Mouse (Mus musculus) heart, embryonic 15.5 days (tissue): ENCODE measurements at regions not wholly inside any gene's neighbourhood (a gene's known extent, or its start where the extent isn't known, plus 50 kb on each side); places are given as distances from the start of the nearest gene placed in this dataset.

Experiments used
- ATAC-seq: fragments of 200-750 bp; cut with Nextera tagmentation; replicated peaks from 2 replicates; pipeline ENCODE4 v1.8.0; 2017; ENCODE audit warnings: low read depth, moderate TSS enrichment; ENCODE audit not compliant: insufficient number of reproducible peaks, insufficient read depth, low FRiP score
- H3K27ac ChIP-seq: fragments of 300-500 bp; sonication (generic); 2 replicates; pipeline ENCODE4 v1.5.1; 2015; ENCODE audit warnings: mild to moderate bottlenecking, inconsistent platforms
- H3K27me3 ChIP-seq: fragments of 300-500 bp; sonication (generic); 2 replicates; pipeline ENCODE4 v1.6.1; 2015; ENCODE audit warnings: inconsistent platforms
- H3K36me3 ChIP-seq: fragments of 300-500 bp; sonication (generic); 2 replicates; pipeline ENCODE4 v1.6.1; 2015; ENCODE audit warnings: mild to moderate bottlenecking, inconsistent platforms
- H3K4me1 ChIP-seq: fragments of 300-500 bp; sonication (generic); replicated peaks from 2 replicates; pipeline ENCODE4 v1.6.1; 2015; ENCODE audit warnings: inconsistent platforms
- H3K4me2 ChIP-seq: fragments of 300-500 bp; sonication (generic); 2 replicates; pipeline ENCODE4 v1.6.1; 2015; ENCODE audit warnings: inconsistent platforms, mild to moderate bottlenecking, moderate library complexity
- H3K4me3 ChIP-seq: fragments of 300-500 bp; sonication (generic); 2 replicates; pipeline ENCODE4 v1.5.1; 2015; ENCODE audit warnings: mild to moderate bottlenecking, inconsistent platforms
- H3K9ac ChIP-seq: fragments of 300-500 bp; sonication (generic); 2 replicates; pipeline ENCODE4 v1.6.1; 2015; ENCODE audit warnings: mild to moderate bottlenecking, inconsistent platforms
- H3K9me3 ChIP-seq: fragments of 300-500 bp; sonication (generic); replicated peaks from 2 replicates; pipeline ENCODE4 v1.6.1; 2016; ENCODE audit warnings: inconsistent platforms
- WGBS: fragments of 180-500 bp; shearing (Covaris S2); methylation state at CpG from one replicate; pipeline ENCODE4 v1.1.7; 2015; ENCODE audit warnings: mixed read lengths; 5-methylcytosine and 5-hydroxymethylcytosine counted together

- WGBS = 96% methylated on average over 1 of the region's 1 CpGs
- Histone ChIP-seq H3K27me3 (no peaks in the 10 kb centered on the region), H3K9ac (no peak overlapping the region)
These were observed 257.8 kb downstream of the Btg1 start for GRCm38 (mm10) chr10:96874646-96875045.

GRCm38 (mm10) chr10:96875676-96876075 lies 258.9 kb downstream of the Btg1 start:
- Histone ChIP-seq H3K27ac (no peak overlapping the region), H3K4me1 (no peaks in the 10 kb centered on the region), H3K9ac (no peak overlapping the region), H3K4me2 (no peak overlapping the region), H3K4me3 (no peak overlapping the region), H3K36me3 (no peaks in the 10 kb centered on the region), H3K27me3 (no peaks in the 10 kb centered on the region), H3K9me3 (no peaks in the 10 kb centered on the region)
- 68% methylated on average over 3 of the region's 3 CpGs for WGBS
- ATAC-seq = no peak

More at GRCm38 (mm10) chr10:96874646-96875045, 257.8 kb downstream of the Btg1 start:
- no peaks in the 10 kb centered on the region for H3K36me3 ChIP-seq
- H3K27ac ChIP-seq = no peak overlapping the region
- no peaks in the 10 kb centered on the region for H3K9me3 ChIP-seq
- H3K4me1 ChIP-seq = no peaks in the 10 kb centered on the region
- H3K4me2 ChIP-seq = no peak overlapping the region
- no peak for ATAC-seq
- H3K4me3 ChIP-seq = no peak overlapping the region

DNA sequence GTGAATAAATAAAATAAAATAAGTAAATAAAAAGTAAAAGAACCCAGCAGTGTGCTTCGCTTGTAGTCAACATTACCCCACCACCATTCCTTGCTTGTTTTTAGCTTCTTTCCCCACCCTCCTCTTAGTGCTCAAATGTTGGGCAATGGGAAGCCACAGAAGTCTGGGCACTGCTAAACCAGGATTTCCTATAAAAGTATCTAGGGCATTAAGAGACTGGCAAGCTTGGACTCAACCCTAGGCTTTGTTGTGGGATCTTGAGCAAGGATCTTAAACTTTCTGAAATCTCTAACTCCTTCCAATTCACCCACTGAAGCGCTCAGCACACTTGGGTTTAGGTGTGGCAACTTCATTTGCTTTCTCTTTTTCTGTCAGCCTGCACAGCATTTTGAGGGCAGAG lies 262.6 kb downstream of the Btg1 start:
- no peaks in the 10 kb centered on the region for H3K36me3 ChIP-seq
- H3K27ac ChIP-seq = no peak overlapping the region
- ATAC-seq = no peak
- H3K9me3 ChIP-seq = no peaks in the 10 kb centered on the region
- H3K9ac ChIP-seq = no peak overlapping the region
- H3K4me1 ChIP-seq = no peaks in the 10 kb centered on the region
- no peak overlapping the region for H3K4me3 ChIP-seq
- H3K27me3 ChIP-seq = no peaks in the 10 kb centered on the region
- no peak overlapping the region for H3K4me2 ChIP-seq
- WGBS = 94% methylated on average over 2 of the region's 2 CpGs

DNA sequence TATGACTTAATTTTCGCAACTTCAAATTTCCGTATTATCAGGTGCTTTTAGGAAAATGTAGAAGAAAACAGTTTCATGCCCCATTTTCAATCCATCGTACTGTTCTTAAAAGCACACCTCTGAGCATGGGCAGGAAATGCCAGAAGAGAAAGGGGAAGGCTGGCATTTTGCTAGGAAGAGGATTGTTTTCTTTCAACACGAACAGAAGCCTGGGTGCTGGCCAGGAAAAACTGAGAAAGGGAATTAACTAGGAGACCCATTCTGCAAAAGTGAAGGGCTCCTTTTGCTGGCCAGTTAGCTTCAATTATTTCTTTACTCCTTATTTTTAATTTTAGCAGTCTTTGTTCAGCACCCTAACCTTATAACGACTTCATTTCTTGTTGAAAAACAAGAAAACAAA lies 264.0 kb downstream of the Btg1 start:
- Histone ChIP-seq H3K4me2 (no peak overlapping the region), H3K9ac (no peak overlapping the region), H3K36me3 (no peaks in the 10 kb centered on the region), H3K27ac (no peak overlapping the region), H3K9me3 (no peaks in the 10 kb centered on the region), H3K27me3 (no peaks in the 10 kb centered on the region), H3K4me3 (no peak overlapping the region), H3K4me1 (no peaks in the 10 kb centered on the region)
- 65% methylated on average over 5 of the region's 5 CpGs for WGBS
- ATAC-seq = no peak

DNA sequence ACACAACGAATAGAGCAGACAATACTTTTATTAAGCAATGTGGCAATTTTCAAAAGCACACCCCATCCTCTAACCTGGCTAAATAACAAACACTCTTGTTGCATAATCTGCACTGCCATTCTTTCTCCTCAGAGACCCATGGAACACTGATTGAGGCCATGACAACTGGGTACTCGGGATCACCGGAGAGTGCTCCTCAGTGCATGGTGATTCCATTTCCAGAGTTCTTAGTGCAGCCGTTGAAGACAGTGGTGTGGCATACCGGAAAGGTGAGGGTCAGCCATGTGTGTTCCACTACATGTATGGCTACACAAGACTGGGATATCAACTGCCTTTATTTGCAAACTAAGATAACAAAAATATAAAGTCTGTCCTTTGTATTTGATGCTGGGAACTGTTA lies 264.4 kb downstream of the Btg1 start:
- no peak for ATAC-seq
- Histone ChIP-seq H3K27ac (no peak overlapping the region), H3K36me3 (no peaks in the 10 kb centered on the region), H3K4me1 (no peaks in the 10 kb centered on the region), H3K9me3 (no peaks in the 10 kb centered on the region), H3K9ac (no peak overlapping the region), H3K27me3 (no peaks in the 10 kb centered on the region), H3K4me3 (no peak overlapping the region), H3K4me2 (no peak overlapping the region)
- WGBS = 78% methylated on average over 5 of the region's 5 CpGs

- Histone ChIP-seq H3K9me3 (no peaks in the 10 kb centered on the region), H3K27me3 (no peaks in the 10 kb centered on the region), H3K27ac (no peak overlapping the region), H3K36me3 (no peaks in the 10 kb centered on the region), H3K9ac (no peak overlapping the region), H3K4me3 (no peak overlapping the region), H3K4me1 (no peaks in the 10 kb centered on the region), H3K4me2 (no peak overlapping the region)
- WGBS = 78% methylated on average over 2 of the region's 2 CpGs
- no peak for ATAC-seq
These were observed 264.9 kb downstream of the Btg1 start for GRCm38 (mm10) chr10:96881660-96882059.

DNA sequence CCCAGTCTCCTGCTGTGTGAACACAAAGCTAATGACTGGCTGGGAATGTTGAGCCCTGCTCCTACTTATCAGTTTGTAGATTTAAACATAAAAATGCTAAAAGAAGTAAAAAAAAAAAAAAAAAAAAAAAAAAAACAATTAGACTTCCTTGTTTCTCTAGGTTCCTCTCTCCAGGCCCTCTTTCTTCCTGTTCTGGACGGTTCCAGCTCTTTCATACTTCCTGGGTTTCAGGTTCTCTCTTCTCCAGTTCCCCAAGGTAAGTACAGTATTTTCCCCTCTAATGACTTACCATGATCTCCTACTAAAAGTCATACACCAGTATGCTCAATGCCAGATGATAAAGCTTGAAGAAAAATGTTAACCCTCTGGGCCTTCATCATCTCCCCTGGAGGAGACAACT lies 284.3 kb downstream of the Btg1 start:
- WGBS = 63% methylated on average over 1 of the region's 1 CpGs
- ATAC-seq = no peak
- no peaks in the 10 kb centered on the region for H3K36me3 ChIP-seq

DNA sequence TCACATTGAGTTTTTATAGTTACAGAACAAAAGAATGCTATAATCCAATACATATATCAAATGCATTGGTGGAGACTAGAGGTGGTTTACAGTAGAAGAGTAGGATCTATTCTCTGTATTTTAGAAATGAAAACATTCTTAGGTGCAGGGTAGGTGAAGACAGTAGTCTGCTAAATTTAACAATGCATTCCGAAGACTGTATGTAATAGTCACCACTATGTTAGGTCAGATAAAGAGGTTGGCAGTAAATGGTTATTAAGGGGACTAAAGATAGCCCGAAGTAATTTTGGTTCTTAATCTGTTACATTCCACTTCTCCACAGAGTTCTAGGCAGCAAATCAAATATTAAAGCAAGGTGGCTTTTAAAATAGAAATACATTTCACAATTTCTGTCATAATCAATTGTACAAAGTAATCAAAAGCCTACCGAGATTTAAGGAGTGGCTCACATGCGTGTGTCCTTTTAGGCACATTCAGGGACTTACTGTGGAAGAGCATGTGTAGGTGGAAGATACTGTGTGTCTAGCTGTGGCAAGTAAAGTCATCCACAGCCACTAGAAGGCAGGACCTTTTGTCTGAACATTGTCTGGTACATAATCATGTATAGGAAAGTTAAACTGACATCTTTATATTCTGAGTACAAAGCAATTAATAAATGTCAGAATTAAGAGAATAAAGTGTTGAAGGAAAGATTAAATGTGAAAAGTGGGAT lies 288.4 kb downstream of the Btg1 start:
- Histone ChIP-seq H3K9ac (no peak overlapping the region), H3K4me2 (no peak overlapping the region)

More for the DNA sequence above, 284.3 kb downstream of the Btg1 start:
- no peak overlapping the region for H3K27ac ChIP-seq
- no peaks in the 10 kb centered on the region for H3K9me3 ChIP-seq
- no peaks in the 10 kb centered on the region for H3K27me3 ChIP-seq
- no peak overlapping the region for H3K9ac ChIP-seq
- H3K4me3 ChIP-seq = no peak overlapping the region
- no peak overlapping the region for H3K4me2 ChIP-seq
- H3K4me1 ChIP-seq = peaks cover 4% of the 10 kb centered on the region; the same call in 1 of the 2 replicates

DNA sequence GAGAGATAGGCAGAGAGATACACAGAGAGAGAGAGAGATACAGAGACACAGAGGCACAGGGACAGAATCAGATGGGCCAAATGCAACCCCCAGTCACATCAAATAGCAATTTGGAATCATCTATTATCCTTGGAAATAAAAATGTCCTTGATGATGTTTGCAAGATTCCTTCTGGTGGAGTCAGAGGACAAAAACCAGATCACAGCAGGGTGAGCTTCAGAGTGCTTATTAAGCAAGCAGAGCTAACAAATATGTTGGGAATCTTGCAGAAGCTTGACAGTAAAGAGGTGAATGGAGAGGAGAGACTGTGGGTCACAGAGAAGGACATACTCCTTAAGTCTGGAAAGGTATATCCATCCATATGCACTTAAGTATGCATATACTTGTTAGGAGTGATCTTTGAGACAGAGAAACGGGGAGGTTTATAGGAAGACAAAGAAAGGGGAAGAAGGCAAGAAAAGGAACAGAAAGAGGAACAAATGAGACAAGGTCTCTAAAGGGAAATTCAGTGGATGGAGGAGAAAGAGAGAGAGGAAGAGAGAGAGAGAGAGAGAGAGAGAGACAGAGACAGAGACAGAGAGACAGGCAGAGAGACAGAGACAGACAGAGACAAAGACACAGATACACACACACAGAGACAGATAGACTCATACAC lies 293.0 kb downstream of the Btg1 start:
- no peak overlapping the region for H3K27ac ChIP-seq
- no peak overlapping the region for H3K9ac ChIP-seq
- H3K4me3 ChIP-seq = no peak overlapping the region
- no peaks in the 10 kb centered on the region for H3K27me3 ChIP-seq
- H3K36me3 ChIP-seq = no peaks in the 10 kb centered on the region
- no peak overlapping the region for H3K4me2 ChIP-seq
- 77% methylated on average over 1 of the region's 1 CpGs for WGBS
- H3K4me1 ChIP-seq = 0 out of 2 replicates have a peak, but pooled peaks cover 4% of the 10 kb centered on the region
- H3K9me3 ChIP-seq = peaks cover 13% of the 10 kb centered on the region
- ATAC-seq = no peak

More for the DNA sequence above, 288.4 kb downstream of the Btg1 start:
- no peak overlapping the region for H3K4me3 ChIP-seq
- H3K27me3 ChIP-seq = no peaks in the 10 kb centered on the region
- no peaks in the 10 kb centered on the region for H3K36me3 ChIP-seq
- H3K4me1 ChIP-seq = 0 out of 2 replicates have a peak, but pooled peaks cover 4% of the 10 kb centered on the region
- peak; percentile 72; the same call in 1 of the 2 replicates for ATAC-seq
- H3K27ac ChIP-seq = peak overlapping the region; percentile 87
- no peaks in the 10 kb centered on the region for H3K9me3 ChIP-seq
- WGBS = 39% methylated on average over 4 of the region's 4 CpGs

DNA sequence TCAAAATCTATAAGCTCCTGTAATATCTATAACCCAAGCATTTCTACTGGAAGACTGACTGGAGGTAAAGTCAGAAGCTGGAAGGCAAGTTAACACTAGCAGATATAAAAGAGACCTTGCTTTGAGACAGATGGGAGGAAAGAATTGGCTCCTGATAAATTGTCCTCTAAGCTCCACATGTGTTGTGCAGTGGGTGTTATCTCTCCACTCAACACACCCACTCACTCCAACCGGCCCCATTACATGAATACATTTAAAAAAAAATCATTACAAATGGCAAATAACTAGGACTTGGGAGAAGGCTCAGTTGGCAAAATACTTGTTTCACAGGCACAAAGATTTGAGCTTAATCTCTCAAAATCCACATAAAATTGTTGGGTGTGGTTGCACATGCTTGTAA lies 304.4 kb downstream of the Btg1 start:
- peaks cover 15% of the 10 kb centered on the region for H3K9me3 ChIP-seq
- 52% methylated on average over 1 of the region's 1 CpGs for whole genome bisulfite sequencing
- H3K4me1 ChIP-seq = no peaks in the 10 kb centered on the region; the same call in 1 of the 2 replicates
- no peak overlapping the region for H3K4me3 ChIP-seq
- H3K27me3 ChIP-seq = no peaks in the 10 kb centered on the region
- no peak for ATAC-seq
- no peak overlapping the region for H3K9ac ChIP-seq
- H3K27ac ChIP-seq = no peak overlapping the region
- no peaks in the 10 kb centered on the region; the same call in 1 of the 2 replicates for H3K36me3 ChIP-seq
- no peak overlapping the region for H3K4me2 ChIP-seq

- H3K27me3 ChIP-seq = no peaks in the 10 kb centered on the region
- H3K4me2 ChIP-seq = no peak overlapping the region
- H3K27ac ChIP-seq = no peak overlapping the region
- no peaks in the 10 kb centered on the region; the same call in 1 of the 2 replicates for H3K4me1 ChIP-seq
- no peaks in the 10 kb centered on the region for H3K36me3 ChIP-seq
- no peak for ATAC-seq
- no peak overlapping the region for H3K4me3 ChIP-seq
- WGBS = 70% methylated on average over 2 of the region's 2 CpGs
- H3K9me3 ChIP-seq = 0 out of 2 replicates have a peak, but pooled peaks cover 1% of the 10 kb centered on the region
- no peak overlapping the region for H3K9ac ChIP-seq
These were observed 307.5 kb downstream of the Btg1 start for GRCm38 (mm10) chr10:96924266-96924672.
